Mouse (Mus musculus) neural tube, embryonic 11.5 days (tissue): ENCODE data around the gene Gpr65. TPM values are rescaled to one million over a fixed set of nuclear protein-coding genes. Genes with fewer than 3 reads are reported as not detected.
A peak's percentile ranks its signal among the peaks of the same experiment; 100 is the strongest.

ENCODE experiments used
- ATAC-seq: fragments of 200-750 bp; cut with Nextera tagmentation; 2 replicates; pipeline ENCODE4 v1.8.0; 2017; ENCODE audit warnings: moderate number of reproducible peaks, mild to moderate bottlenecking, moderate TSS enrichment, moderate library complexity; ENCODE audit not compliant: insufficient read depth, low FRiP score, low TSS enrichment
- DNase-seq: peaks from one replicate; pipeline ENCODE4 v3.0.0-alpha.2; 2015; ENCODE audit warnings: low spot score
- H3K27ac ChIP-seq: fragments of 300-500 bp; sonication (generic); 2 replicates; pipeline ENCODE4 v1.5.1; 2014; ENCODE audit warnings: low read depth, mild to moderate bottlenecking, low read length
- H3K27me3 ChIP-seq: fragments of 300-500 bp; sonication (generic); 2 replicates; pipeline ENCODE4 v1.6.1; 2014; ENCODE audit warnings: mild to moderate bottlenecking, low read length, mixed read lengths; ENCODE audit not compliant: control insufficient read depth, insufficient read depth
- H3K36me3 ChIP-seq: fragments of 300-500 bp; sonication (generic); 2 replicates; pipeline ENCODE4 v1.6.1; 2014; ENCODE audit warnings: mild to moderate bottlenecking, low read length, moderate library complexity, mixed read lengths; ENCODE audit not compliant: control insufficient read depth, insufficient read depth
- H3K4me1 ChIP-seq: fragments of 300-500 bp; sonication (generic); 2 replicates; pipeline ENCODE4 v1.6.1; 2014; ENCODE audit warnings: low read length, mixed read lengths; ENCODE audit not compliant: control insufficient read depth, insufficient read depth
- H3K4me2 ChIP-seq: fragments of 300-500 bp; sonication (generic); 2 replicates; pipeline ENCODE4 v1.6.1; 2014; ENCODE audit warnings: low read depth, mild to moderate bottlenecking, moderate library complexity
- H3K4me3 ChIP-seq: fragments of 300-500 bp; sonication (generic); 2 replicates; pipeline ENCODE4 v1.5.1; 2014; ENCODE audit warnings: low read depth, low read length
- H3K9ac ChIP-seq: fragments of 300-500 bp; sonication (generic); 2 replicates; pipeline ENCODE4 v1.6.1; 2014; ENCODE audit warnings: mild to moderate bottlenecking, low read length
- H3K9me3 ChIP-seq: fragments of 300-500 bp; sonication (generic); 2 replicates; pipeline ENCODE4 v1.6.1; 2016; ENCODE audit warnings: low read length; ENCODE audit not compliant: control insufficient read depth
- WGBS: fragments of 180-500 bp; shearing (Covaris S2); extraction: QIAGEN DNeasy Blood & Tissue Kit; methylation state at CpG from one replicate; pipeline ENCODE4 v1.1.7; 2014; 5-methylcytosine and 5-hydroxymethylcytosine counted together
- polyA plus RNA-seq: library from polyadenylated mRNA; unstranded; fragments of >200 nt; fragmentation: Nextera tagmentation; extraction: Ambion mirVana; gene quantifications from 2 replicates; pipeline ENCODE4 v1.2.1, GENCODE M21; 2014

Gene Gpr65
- polyA plus RNA-seq, 1 experiment from 2014 or later: 0.93 TPM

GRCm38 (mm10) chr12:98272433-98272832 lies 4.0 kb downstream of the Gpr65 start:
- Histone ChIP-seq H3K9me3 (no peaks in the 10 kb centered on the region), H3K27me3 (no peaks in the 10 kb centered on the region), H3K27ac (no peak overlapping the region), H3K9ac (no peak overlapping the region), H3K4me2 (no peak overlapping the region), H3K36me3 (no peaks in the 10 kb centered on the region), H3K4me3 (no peak overlapping the region), H3K4me1 (no peaks in the 10 kb centered on the region)
- DNase-seq: no peak
- WGBS: 73% methylated on average over 7 of the region's 7 CpGs
- ATAC-seq: no peak

- no peak overlapping the region for H3K27ac ChIP-seq
- DNase-seq (peak; percentile 66), ATAC-seq (no peak)
Observed at GRCm38 (mm10) chr12:98280530-98280929, 12.1 kb downstream of the Gpr65 start.

DNA sequence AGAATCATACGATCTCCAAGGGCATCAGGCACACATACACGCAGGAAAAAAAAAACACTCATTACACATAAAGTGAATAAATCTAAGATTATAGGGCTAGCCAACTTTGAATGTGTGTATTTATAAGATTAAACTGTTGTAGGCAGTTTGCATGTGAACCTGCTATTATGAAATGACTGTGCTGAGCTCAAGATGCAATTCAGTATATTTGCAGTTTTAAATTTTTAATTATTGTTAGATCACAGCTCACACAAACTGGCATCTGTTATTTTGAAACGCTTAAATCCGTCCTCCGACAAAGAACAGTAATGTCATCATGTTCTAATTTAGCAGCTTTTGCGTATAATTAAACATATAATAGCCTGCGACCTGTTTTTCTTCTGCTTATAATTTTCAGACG lies 12.6 kb downstream of the Gpr65 start:
- H3K9me3 ChIP-seq: no peaks in the 10 kb centered on the region
- H3K4me1 ChIP-seq: no peaks in the 10 kb centered on the region
- no peak for DNase-seq
- 79% methylated on average over 8 of the region's 8 CpGs for WGBS
- no peak overlapping the region for H3K9ac ChIP-seq
- H3K4me2 ChIP-seq: no peak overlapping the region
- H3K4me3 ChIP-seq: no peak overlapping the region
- H3K36me3 ChIP-seq: no peaks in the 10 kb centered on the region
- no peak overlapping the region for H3K27ac ChIP-seq
- ATAC-seq: no peak
- no peaks in the 10 kb centered on the region for H3K27me3 ChIP-seq

More at GRCm38 (mm10) chr12:98280530-98280929, 12.1 kb downstream of the Gpr65 start:
- Histone ChIP-seq H3K4me1 (no peaks in the 10 kb centered on the region), H3K9me3 (no peaks in the 10 kb centered on the region), H3K4me3 (no peak overlapping the region), H3K27me3 (no peaks in the 10 kb centered on the region), H3K9ac (no peak overlapping the region), H3K36me3 (no peaks in the 10 kb centered on the region), H3K4me2 (no peak overlapping the region)
- 33% methylated on average over 5 of the region's 5 CpGs for WGBS

- ATAC-seq (no peak), DNase-seq (no peak)
- Histone ChIP-seq H3K9me3 (no peaks in the 10 kb centered on the region), H3K4me1 (no peaks in the 10 kb centered on the region), H3K27me3 (no peaks in the 10 kb centered on the region), H3K36me3 (no peaks in the 10 kb centered on the region), H3K4me2 (no peak overlapping the region), H3K4me3 (no peak overlapping the region), H3K9ac (no peak overlapping the region), H3K27ac (no peak overlapping the region)
- 87% methylated on average over 14 of the region's 14 CpGs for WGBS
Observed at GRCm38 (mm10) chr12:98282776-98283486, 14.5 kb downstream of the Gpr65 start.

DNA sequence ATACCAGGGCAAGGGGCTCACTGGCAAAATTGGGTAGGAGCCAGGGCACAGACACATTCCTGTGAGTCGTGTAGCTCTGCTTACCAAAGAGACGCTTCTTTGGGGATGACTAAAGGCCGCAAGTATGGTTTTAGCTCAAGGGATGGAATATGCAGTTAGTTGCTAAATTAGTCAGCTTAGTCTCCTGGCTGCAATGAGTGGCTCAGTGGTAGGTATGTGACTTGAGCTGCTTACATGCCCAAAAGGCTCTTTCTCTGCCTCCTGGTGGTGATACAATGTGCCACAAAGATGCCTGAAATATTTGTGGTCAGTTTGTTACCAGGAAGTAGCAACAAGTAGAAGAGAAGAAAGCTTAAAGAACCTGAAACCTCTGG lies 15.0 kb downstream of the Gpr65 start:
- no peak for DNase-seq
- no peak overlapping the region for H3K4me2 ChIP-seq
- H3K9me3 ChIP-seq: no peaks in the 10 kb centered on the region
- 92% methylated on average over 3 of the region's 3 CpGs for WGBS
- no peaks in the 10 kb centered on the region for H3K36me3 ChIP-seq
- H3K27me3 ChIP-seq: no peaks in the 10 kb centered on the region
- no peak for ATAC-seq
- H3K27ac ChIP-seq: no peak overlapping the region
- H3K9ac ChIP-seq: no peak overlapping the region
- no peak overlapping the region for H3K4me3 ChIP-seq
- no peaks in the 10 kb centered on the region for H3K4me1 ChIP-seq

GRCm38 (mm10) chr12:98284477-98284876 lies 16.0 kb downstream of the Gpr65 start:
- no peak overlapping the region for H3K4me3 ChIP-seq
- H3K36me3 ChIP-seq: no peaks in the 10 kb centered on the region
- WGBS: 88% methylated on average over 3 of the region's 3 CpGs
- no peak overlapping the region for H3K4me2 ChIP-seq
- H3K4me1 ChIP-seq: no peaks in the 10 kb centered on the region
- H3K9me3 ChIP-seq: no peaks in the 10 kb centered on the region
- no peaks in the 10 kb centered on the region for H3K27me3 ChIP-seq
- DNase-seq (no peak), ATAC-seq (no peak)
- H3K27ac ChIP-seq: no peak overlapping the region
- no peak overlapping the region for H3K9ac ChIP-seq

DNA sequence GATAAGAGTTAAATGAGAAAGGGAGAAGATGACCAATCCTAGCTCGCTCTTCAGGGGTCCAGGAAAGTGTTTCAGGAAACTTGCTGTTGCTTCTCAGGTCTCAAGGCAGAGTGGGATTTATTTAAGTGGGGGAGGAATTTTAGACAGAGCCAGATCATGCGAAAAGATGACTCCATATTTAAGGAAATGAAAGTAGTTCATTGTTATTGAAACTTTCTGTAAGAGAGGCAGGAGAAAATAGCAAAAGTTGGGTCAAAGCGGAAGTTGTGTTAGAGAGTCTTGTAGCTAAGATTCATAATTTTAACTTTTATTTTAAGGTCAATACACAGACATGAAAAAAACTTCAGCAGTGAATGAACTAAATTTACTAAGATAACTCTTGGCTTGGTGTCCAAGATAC lies 22.0 kb downstream of the Gpr65 start:
- ATAC-seq: no peak
- Histone ChIP-seq H3K9me3 (no peaks in the 10 kb centered on the region), H3K4me2 (no peak overlapping the region), H3K36me3 (no peaks in the 10 kb centered on the region), H3K9ac (no peak overlapping the region), H3K27ac (no peak overlapping the region), H3K4me3 (no peak overlapping the region), H3K4me1 (no peaks in the 10 kb centered on the region), H3K27me3 (no peaks in the 10 kb centered on the region)
- DNase-seq: no peak
- WGBS: 88% methylated on average over 3 of the region's 3 CpGs

- no peak for ATAC-seq
- no peaks in the 10 kb centered on the region for H3K4me1 ChIP-seq
- H3K9me3 ChIP-seq: no peaks in the 10 kb centered on the region
- 79% methylated on average over 4 of the region's 4 CpGs for WGBS
- no peaks in the 10 kb centered on the region for H3K36me3 ChIP-seq
- H3K4me3 ChIP-seq: no peak overlapping the region
- no peak for DNase-seq
- H3K27me3 ChIP-seq: no peaks in the 10 kb centered on the region
- H3K9ac ChIP-seq: no peak overlapping the region
- H3K27ac ChIP-seq: no peak overlapping the region
- H3K4me2 ChIP-seq: no peak overlapping the region
Observed at GRCm38 (mm10) chr12:98292278-98292677, 23.8 kb downstream of the Gpr65 start.

DNA sequence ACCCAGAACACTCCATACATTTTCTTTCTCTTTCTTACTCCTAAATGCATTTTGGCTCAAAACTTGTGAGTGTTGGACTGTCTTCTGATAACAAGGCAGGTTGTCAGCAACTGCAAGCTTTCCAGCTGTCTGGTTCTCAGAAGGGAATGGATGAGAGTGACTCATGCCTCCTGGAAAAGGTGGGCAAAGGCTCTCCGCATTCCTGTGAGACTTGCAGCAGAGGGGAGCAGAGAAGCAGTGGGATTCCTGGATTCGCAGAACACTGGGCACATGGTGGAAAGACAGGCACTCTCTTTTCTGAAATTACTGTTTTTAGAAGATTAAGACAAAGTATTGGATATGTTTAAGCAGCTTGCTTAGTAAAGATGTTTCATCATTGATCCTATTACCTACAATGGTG lies 25.8 kb downstream of the Gpr65 start:
- DNase-seq: no peak
- Histone ChIP-seq H3K4me1 (no peaks in the 10 kb centered on the region), H3K4me2 (no peak overlapping the region)

More for the DNA sequence above, 25.8 kb downstream of the Gpr65 start:
- no peak for ATAC-seq
- Histone ChIP-seq H3K36me3 (no peaks in the 10 kb centered on the region), H3K9ac (no peak overlapping the region), H3K4me3 (no peak overlapping the region), H3K27me3 (no peaks in the 10 kb centered on the region), H3K9me3 (no peaks in the 10 kb centered on the region), H3K27ac (no peak overlapping the region)
- WGBS: 86% methylated on average over 2 of the region's 2 CpGs
